Mouse (Mus musculus) adrenal gland, adult (tissue): Measurements from ENCODE around the gene Zfp143.
"Not testable (repeated sequence)": the region's sequence is repeated elsewhere in the genome, so short reads cannot be mapped to it uniquely, and the experiment has no call there.

Source experiments
- DNase-seq, 2 experiments: peaks; one replicate each; pipeline ENCODE4 v3.0.0; 2022 to 2023; ENCODE audit warnings: low spot score in 1 of 2; ENCODE audit not compliant: inconsistent age in 2 of 2

Gene Zfp143

DNA sequence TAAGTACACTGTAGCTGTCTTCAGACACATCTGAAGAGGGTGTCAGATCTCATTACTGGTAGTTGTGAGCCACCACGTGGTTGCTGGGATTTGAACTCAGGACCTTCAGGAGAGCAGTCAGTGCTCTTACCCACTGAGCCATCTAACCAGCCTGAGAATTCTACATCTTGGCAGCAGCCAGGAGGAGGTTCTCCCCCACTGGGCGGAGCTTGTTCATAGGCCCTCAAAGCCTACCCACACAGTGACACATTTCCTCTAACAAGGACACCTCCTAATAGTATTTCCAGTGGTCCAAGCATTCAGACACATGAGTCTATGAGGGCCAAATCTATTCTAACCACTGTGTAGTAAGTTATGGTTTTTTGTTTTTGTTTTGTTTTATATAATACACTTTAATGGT lies 67.5 kb downstream of the Zfp143 start:
- no peak for DNase-seq

DNA sequence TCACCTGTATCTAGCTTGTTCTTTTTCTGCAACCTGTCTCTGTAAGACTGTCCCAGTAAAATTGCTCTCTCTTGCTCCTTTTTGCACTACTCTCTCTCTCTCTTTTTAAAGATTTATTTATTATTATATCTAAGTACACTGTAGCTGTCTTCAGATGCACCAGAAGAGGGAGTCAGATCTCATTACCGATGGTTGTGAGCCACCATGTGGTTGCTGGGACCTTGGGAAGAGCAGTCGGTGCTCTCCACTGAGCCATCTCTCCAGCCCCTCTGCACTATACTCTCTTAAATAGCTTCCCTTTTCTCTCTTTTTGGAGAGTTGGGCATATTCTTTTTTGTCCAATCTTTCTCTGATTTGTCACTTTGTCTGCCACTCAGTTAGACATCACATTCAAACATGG lies 71.3 kb downstream of the Zfp143 start:
- DNase-seq = not testable (repeated sequence)

DNA sequence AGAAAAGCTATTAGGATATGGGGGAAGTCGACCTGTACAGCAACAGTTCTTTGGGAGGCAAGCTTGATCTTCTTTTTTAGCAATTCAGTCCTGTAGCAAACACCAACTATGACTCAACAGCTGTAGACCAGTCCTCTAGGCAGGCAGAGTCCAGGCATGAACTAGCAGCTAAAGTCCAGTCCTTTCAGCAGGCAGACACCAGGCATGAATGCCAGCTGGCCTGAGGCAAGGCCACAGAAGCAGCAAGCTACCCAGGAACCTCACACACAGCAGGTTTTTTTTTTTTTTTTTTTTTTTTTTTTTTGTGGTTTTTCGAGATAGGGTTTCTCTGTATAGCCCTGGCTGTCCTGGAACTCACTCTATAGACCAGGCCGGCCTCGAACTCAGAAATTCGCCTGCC lies 73.0 kb downstream of the Zfp143 start:
- DNase-seq = peak in 1 of 2 experiments; percentile 59

DNA sequence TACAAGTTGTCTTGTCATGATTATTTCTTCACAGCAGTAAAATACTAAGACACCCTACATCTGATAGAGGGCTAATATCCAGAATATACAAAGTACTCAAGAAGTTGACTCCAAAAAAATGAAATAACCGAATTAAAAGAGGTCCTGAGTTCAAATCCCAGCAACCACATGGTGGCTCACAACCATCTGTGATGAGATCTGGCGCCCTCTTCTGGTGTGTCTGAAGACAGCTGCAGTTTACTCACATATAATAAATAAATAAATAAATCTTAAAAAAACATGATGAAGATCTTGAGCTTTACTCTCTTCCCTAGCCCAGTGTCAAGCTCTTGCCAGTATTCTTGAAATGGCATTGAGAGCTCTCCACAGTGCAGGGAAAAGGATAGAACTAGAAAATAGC lies 77.5 kb downstream of the Zfp143 start:
- no peak for DNase-seq

DNA sequence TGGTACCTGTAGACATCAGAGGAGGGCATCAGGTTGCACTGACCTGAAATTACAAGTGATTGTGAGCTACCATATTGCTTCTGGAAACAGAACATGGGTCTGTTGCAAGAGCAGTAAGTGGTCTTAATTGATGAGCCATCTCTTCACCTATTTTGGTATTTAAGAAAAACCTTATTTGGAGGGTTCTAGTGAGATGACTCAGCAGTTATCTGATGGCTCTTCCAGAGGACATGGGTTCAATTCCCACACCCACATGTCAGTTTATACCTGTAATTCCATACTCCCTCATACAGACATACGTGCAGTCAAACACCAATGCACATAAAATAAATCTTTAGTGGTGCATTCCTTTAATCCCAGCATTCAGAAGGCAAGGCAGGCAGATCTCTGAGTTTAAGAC lies 82.8 kb downstream of the Zfp143 start:
- no peak for DNase-seq
